Mouse (Mus musculus) ES-E14 (cell line): ENCODE results near the gene Vps13c.

ENCODE experiments used
- HCFC1 ChIP-seq: IDR thresholded peaks from 2 replicates; pipeline ENCODE4 v1.6.1; 2012; ENCODE audit warnings: low read length, inconsistent platforms, borderline replicate concordance; ENCODE audit not compliant: insufficient read depth
- ZNF384 ChIP-seq: IDR thresholded peaks from 2 replicates; pipeline ENCODE4 v1.6.1; 2012; ENCODE audit warnings: low read depth, low read length, inconsistent platforms

- TF ChIP-seq HCFC1 (no peak), ZNF384 (no peak)
Measured at GRCm38 (mm10) chr9:67893474-67893873, 53.3 kb downstream of the Vps13c start.
